Mouse (Mus musculus): ENCODE measurements around the gene Mars. TPM values are rescaled to one million over a fixed set of nuclear protein-coding genes. Genes with fewer than 3 reads are reported as not detected.
A peak's percentile ranks its signal among the peaks of the same experiment; 100 is the strongest.

Mars gene
- polyA plus RNA-seq (2012; rRNA removed) = 32.4 and 36.7 TPM in 2 replicates

DNA sequence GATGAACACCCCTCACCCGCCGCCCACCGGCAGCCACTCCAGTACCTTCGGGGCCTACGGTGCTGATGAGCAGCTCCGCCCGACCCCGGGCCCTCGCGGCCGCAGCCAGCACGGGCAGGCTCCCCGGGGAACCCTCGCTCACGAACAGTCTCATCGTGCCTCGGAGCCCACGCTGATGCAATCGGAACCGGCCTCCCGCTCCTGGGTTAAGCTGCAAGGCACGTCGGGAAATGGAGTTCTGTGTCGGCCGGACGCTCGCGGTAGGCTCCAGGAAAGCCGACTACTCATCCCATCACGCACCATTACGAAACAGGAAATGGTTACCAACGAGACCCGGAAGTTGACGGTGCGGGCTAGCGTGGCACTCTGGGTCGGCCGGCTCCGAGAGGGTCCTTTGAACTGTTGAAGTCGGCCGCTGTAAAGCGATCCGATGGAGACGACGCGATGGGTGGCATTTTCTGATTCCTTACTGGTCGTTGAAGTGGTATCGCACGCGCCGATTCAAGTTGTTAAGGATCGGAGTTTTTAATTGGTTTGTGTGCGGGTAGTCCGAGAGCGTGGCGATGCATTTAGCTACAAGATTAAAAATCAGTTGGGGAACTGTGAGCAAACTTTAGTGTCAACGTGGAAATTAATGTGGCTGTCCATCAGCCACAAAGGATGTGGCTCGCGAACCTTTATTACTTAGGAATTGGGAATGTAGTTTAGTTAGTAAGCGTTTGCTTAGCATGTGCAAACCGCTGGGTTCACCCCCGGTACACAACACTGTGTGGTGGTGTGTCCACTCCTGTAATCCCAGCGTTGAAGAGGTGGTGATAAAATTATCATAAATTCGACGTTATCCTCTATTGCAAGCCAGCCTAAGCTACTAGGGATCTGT is at the start of gene Mars:
Gene Mars (minus strand): TSS at position 311 of the 880 bp plus-strand sequence.
- H3K27ac ChIP-seq (ENCODE audit: control insufficient read depth, insufficient read depth, low read depth, low read length) = peak within 1 kb of the TSS; percentile 90
- H3K4me3 ChIP-seq (ENCODE audit: control insufficient read depth, low read depth, low read length) = peak within 1 kb of the TSS; percentile 98
- peak; percentile 76 for TF ChIP-seq POLR2A (IDR thresholded peaks at IDR 0.05; ENCODE audit: control insufficient read depth, low read depth, low read length)
- TF ChIP-seq CTCF (IDR thresholded peaks at IDR 0.05; ENCODE audit: control insufficient read depth, insufficient read depth, insufficient replicate concordance, low read depth, low read length) = no peak
- H3K4me1 ChIP-seq (ENCODE audit: control insufficient read depth, insufficient read depth, low read length) = peaks cover 4% of the 10 kb centered on the region; the same call in 1 of the 2 replicates
- no peaks in the 10 kb centered on the region for H3K27me3 ChIP-seq (ENCODE audit: control insufficient read depth, insufficient read depth, low read length)
- no peaks in the 10 kb centered on the region for H3K36me3 ChIP-seq (ENCODE audit: control insufficient read depth, insufficient read depth, low read length)

DNA sequence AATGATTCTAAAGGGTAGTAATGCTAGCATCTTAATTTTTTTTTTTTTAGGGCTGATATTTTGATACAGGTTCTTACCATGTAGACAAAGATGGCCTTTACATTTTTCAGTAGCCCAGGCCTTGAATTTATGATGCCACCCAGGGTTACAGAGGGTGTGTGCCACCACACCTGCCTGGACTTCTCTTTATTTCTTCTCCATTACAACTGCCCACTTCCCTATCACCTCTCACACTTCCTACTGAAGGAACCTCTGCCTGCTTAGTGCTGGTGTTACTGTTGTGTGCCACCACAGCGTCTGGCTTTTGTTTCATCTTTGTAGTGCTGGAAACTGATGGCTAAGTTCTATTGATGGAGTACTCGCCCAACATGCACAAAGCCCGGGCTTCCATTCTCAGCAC is 49.1 kb upstream of the Mars start:
- TF ChIP-seq CTCF (IDR thresholded peaks at IDR 0.05; ENCODE audit: control insufficient read depth, insufficient read depth, insufficient replicate concordance, low read depth, low read length) (no peak), POLR2A (IDR thresholded peaks at IDR 0.05; ENCODE audit: control insufficient read depth, low read depth, low read length) (no peak)
- no peak overlapping the region for H3K4me3 ChIP-seq (ENCODE audit: control insufficient read depth, low read depth, low read length)
- no peaks in the 10 kb centered on the region for H3K27me3 ChIP-seq (ENCODE audit: control insufficient read depth, insufficient read depth, low read length)

GRCm38 (mm10) chr10:127355336-127355735 is 43.8 kb upstream of the Mars start:
- Histone ChIP-seq H3K27me3 (ENCODE audit: control insufficient read depth, insufficient read depth, low read length) (no peaks in the 10 kb centered on the region), H3K4me3 (ENCODE audit: control insufficient read depth, low read depth, low read length) (no peak overlapping the region), H3K27ac (ENCODE audit: control insufficient read depth, insufficient read depth, low read depth, low read length) (no peak overlapping the region), H3K36me3 (ENCODE audit: control insufficient read depth, insufficient read depth, low read length) (no peaks in the 10 kb centered on the region), H3K4me1 (ENCODE audit: control insufficient read depth, insufficient read depth, low read length) (peaks cover 8% of the 10 kb centered on the region)
- TF ChIP-seq CTCF (IDR thresholded peaks at IDR 0.05; ENCODE audit: control insufficient read depth, insufficient read depth, insufficient replicate concordance, low read depth, low read length) = no peak
- no peak for TF ChIP-seq POLR2A (IDR thresholded peaks at IDR 0.05; ENCODE audit: control insufficient read depth, low read depth, low read length)

More for the DNA sequence above, 49.1 kb upstream of the Mars start:
- H3K4me1 ChIP-seq (ENCODE audit: control insufficient read depth, insufficient read depth, low read length) = no peaks in the 10 kb centered on the region
- no peak overlapping the region for H3K27ac ChIP-seq (ENCODE audit: control insufficient read depth, insufficient read depth, low read depth, low read length)
- H3K36me3 ChIP-seq (ENCODE audit: control insufficient read depth, insufficient read depth, low read length) = no peaks in the 10 kb centered on the region

GRCm38 (mm10) chr10:127353909-127354895 is 42.6 kb upstream of the Mars start, which contains the start of gene Inhbe:
TSS of gene Inhbe (minus strand) at chr10:127354411.
- TF ChIP-seq CTCF (IDR thresholded peaks at IDR 0.05; ENCODE audit: control insufficient read depth, insufficient read depth, insufficient replicate concordance, low read depth, low read length) (peak; percentile 36; the same call in 1 of the 2 replicates), POLR2A (IDR thresholded peaks at IDR 0.05; ENCODE audit: control insufficient read depth, low read depth, low read length) (no peak)
- Histone ChIP-seq H3K27ac (ENCODE audit: control insufficient read depth, insufficient read depth, low read depth, low read length) (no peak within 1 kb of the TSS), H3K4me1 (ENCODE audit: control insufficient read depth, insufficient read depth, low read length) (peaks cover 15% of the 10 kb centered on the region), H3K36me3 (ENCODE audit: control insufficient read depth, insufficient read depth, low read length) (no peaks in the 10 kb centered on the region), H3K4me3 (ENCODE audit: control insufficient read depth, low read depth, low read length) (no peak within 1 kb of the TSS), H3K27me3 (ENCODE audit: control insufficient read depth, insufficient read depth, low read length) (no peaks in the 10 kb centered on the region)

GRCm38 (mm10) chr10:127352766-127353165 is 41.2 kb upstream of the Mars start:
- H3K4me3 ChIP-seq (ENCODE audit: control insufficient read depth, low read depth, low read length) = no peak overlapping the region
- no peak overlapping the region for H3K27ac ChIP-seq (ENCODE audit: control insufficient read depth, insufficient read depth, low read depth, low read length)
- H3K36me3 ChIP-seq (ENCODE audit: control insufficient read depth, insufficient read depth, low read length) = no peaks in the 10 kb centered on the region
- H3K4me1 ChIP-seq (ENCODE audit: control insufficient read depth, insufficient read depth, low read length) = peaks cover 15% of the 10 kb centered on the region
- H3K27me3 ChIP-seq (ENCODE audit: control insufficient read depth, insufficient read depth, low read length) = no peaks in the 10 kb centered on the region
- TF ChIP-seq POLR2A (IDR thresholded peaks at IDR 0.05; ENCODE audit: control insufficient read depth, low read depth, low read length) = no peak

- TF ChIP-seq POLR2A (IDR thresholded peaks at IDR 0.05; ENCODE audit: control insufficient read depth, low read depth, low read length) (no peak), CTCF (IDR thresholded peaks at IDR 0.05; ENCODE audit: control insufficient read depth, insufficient read depth, insufficient replicate concordance, low read depth, low read length) (no peak)
- Histone ChIP-seq H3K27ac (ENCODE audit: control insufficient read depth, insufficient read depth, low read depth, low read length) (no peak overlapping the region), H3K4me3 (ENCODE audit: control insufficient read depth, low read depth, low read length) (no peak overlapping the region)
These were observed 40.6 kb upstream of the Mars start for GRCm38 (mm10) chr10:127352187-127352586.

GRCm38 (mm10) chr10:127351719-127352118 is 40.1 kb upstream of the Mars start:
- Histone ChIP-seq H3K27me3 (ENCODE audit: control insufficient read depth, insufficient read depth, low read length) (no peaks in the 10 kb centered on the region), H3K27ac (ENCODE audit: control insufficient read depth, insufficient read depth, low read depth, low read length) (no peak overlapping the region), H3K4me3 (ENCODE audit: control insufficient read depth, low read depth, low read length) (no peak overlapping the region), H3K36me3 (ENCODE audit: control insufficient read depth, insufficient read depth, low read length) (no peaks in the 10 kb centered on the region), H3K4me1 (ENCODE audit: control insufficient read depth, insufficient read depth, low read length) (peaks cover 15% of the 10 kb centered on the region)
- TF ChIP-seq CTCF (IDR thresholded peaks at IDR 0.05; ENCODE audit: control insufficient read depth, insufficient read depth, insufficient replicate concordance, low read depth, low read length) (no peak), POLR2A (IDR thresholded peaks at IDR 0.05; ENCODE audit: control insufficient read depth, low read depth, low read length) (no peak)

More at GRCm38 (mm10) chr10:127352187-127352586, 40.6 kb upstream of the Mars start:
- Histone ChIP-seq H3K4me1 (ENCODE audit: control insufficient read depth, insufficient read depth, low read length) (peaks cover 15% of the 10 kb centered on the region), H3K27me3 (ENCODE audit: control insufficient read depth, insufficient read depth, low read length) (no peaks in the 10 kb centered on the region), H3K36me3 (ENCODE audit: control insufficient read depth, insufficient read depth, low read length) (no peaks in the 10 kb centered on the region)

Data from testis, adult 2 months (tissue).